Mouse (Mus musculus) megakaryocyte, adult 5-6 weeks (primary cell): ENCODE measurements around the gene Bbc3. TPM values are rescaled to one million over a fixed set of nuclear protein-coding genes. Genes with fewer than 3 reads are reported as not detected.

ENCODE experiments used
- ATAC-seq: 2 replicates; pipeline ENCODE4 v1.8.0; 2016; ENCODE audit warnings: mild to moderate bottlenecking, inconsistent platforms; ENCODE audit not compliant: poor library complexity, severe bottlenecking
- total RNA-seq, 2 experiments: library from RNA; stranded (forward) in 1 of 2; stranded (reverse) in 1 of 2; fragments of 153-499, 151-499 nt in 1 of 2; fragments of 221-1000, 200-1000 nt in 1 of 2; gene quantifications; 2 replicates each; pipeline versions ENCODE4 v1.2.3 to v1.2.4; 2015 to 2017

Bbc3 gene
- total RNA-seq, 2 experiments from 2014 or later = 1.1 to 3.3 TPM

GRCm38 (mm10) chr7:16313481-16314220 is 5.5 kb downstream of the Bbc3 start:
- ATAC-seq = peak; percentile 36

GRCm38 (mm10) chr7:16314221-16314775 is 6.1 kb downstream of the Bbc3 start:
- ATAC-seq = no peak

DNA sequence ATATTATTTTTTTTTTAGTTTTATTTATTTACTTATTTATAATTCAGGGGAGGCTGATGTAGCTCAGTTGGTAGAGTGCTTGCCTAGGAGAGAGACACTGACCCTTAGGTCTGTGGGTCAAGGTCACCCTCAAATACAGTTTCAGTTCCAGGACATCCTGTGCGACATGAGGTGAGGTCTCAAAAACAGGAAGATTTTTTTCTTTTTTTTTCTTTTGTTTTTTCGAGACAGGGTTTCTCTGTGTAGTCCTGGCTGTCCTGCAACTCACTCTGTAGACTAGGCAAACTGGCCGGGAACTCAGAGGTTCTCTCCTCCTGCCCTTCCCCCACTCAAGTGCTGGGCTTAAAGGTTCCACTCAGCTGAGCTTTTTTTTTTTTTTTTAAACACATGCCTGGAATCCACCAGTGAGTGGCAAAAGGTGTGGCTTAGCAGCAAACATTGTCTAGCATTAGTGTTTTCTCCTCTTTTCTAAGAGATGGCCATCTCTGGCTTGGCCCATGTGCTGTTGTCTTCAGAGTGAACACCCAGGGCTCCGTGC is 7.1 kb downstream of the Bbc3 start:
- ATAC-seq = no peak

DNA sequence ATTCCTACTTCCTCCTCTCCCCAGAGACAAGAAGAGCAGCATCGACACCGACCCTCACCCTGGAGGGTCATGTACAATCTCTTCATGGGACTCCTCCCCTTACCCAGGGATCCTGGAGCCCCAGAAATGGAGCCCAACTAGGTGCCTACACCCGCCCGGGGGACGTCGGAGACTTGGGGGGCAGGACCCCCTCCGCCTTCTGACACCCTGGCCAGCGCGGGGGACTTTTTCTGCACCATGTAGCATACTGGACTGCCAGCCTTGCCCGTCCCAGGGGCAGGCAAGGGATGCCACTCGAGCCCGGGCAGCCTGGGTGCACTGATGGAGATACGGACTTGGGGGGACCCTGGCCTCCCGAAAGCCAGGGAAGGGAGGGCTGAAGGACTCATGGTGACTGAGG is 8.9 kb downstream of the Bbc3 start:
- ATAC-seq = no peak

GRCm38 (mm10) chr7:16319216-16319615 is 11.0 kb downstream of the Bbc3 start:
- ATAC-seq = no peak

DNA sequence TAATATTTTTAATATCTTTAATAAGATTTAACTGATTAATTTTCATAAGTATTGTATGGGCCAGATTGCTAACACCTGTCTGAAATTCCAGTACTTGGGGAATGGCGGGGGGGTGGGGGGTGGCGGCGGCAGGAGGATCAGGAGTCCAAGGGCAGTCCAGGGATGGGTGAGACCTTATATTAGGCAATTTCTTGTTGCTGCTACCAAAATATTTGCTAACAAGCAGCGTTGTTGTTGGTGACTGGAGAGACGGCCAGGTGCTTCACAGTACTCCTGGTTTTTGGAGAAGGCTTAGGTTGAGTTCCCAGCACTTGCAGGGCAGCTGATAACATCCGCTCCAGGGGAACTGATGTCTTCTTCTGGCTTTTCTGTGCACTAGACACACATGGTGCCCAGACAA is 12.3 kb downstream of the Bbc3 start:
- ATAC-seq = no peak

DNA sequence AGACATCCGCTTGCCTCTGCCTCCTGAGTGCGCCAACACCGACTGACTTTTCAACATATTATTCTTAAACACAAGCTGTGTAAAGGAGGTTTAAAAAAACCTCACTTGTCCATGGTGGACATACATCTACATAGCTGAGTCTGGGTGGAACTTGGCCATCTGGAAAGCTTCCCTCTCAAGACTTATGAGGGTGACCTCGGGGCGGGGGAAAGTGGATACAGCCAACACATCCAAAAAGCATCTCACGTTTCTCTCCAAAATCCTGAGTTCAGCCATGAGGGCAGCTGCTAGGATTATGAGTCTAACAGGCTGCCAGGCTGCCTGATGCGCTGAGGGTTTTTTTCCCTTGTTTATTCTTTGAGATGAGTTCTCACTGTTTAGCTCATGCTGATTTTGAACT is 16.5 kb downstream of the Bbc3 start:
- no peak for ATAC-seq

GRCm38 (mm10) chr7:16325920-16326606 is 17.9 kb downstream of the Bbc3 start:
- peak; percentile 99 for ATAC-seq

DNA sequence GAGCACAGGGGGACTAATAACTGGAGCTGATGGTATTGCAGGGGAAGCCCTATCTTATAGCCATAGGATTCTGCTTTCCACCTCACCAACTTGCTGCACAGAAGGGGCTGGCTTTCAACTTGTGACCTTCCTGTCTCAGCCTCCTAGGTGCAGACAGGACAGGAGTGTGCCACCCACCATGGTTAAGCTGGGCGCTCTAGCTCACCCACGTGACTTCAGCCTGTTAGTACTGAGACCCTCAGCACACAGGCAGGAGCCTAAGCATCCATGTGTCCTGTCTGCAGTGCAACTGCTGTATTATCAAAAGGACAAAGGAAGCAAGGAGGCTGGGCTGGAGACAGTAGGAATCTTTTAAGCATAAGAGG is 18.4 kb downstream of the Bbc3 start:
- ATAC-seq = no peak

- no peak for ATAC-seq
Measured at GRCm38 (mm10) chr7:16329146-16329545, 21.0 kb downstream of the Bbc3 start.

GRCm38 (mm10) chr7:16337733-16338132 is 29.5 kb downstream of the Bbc3 start:
- ATAC-seq = no peak

GRCm38 (mm10) chr7:16344598-16344997 is 36.4 kb downstream of the Bbc3 start:
- no peak for ATAC-seq

GRCm38 (mm10) chr7:16345297-16345696 is 37.1 kb downstream of the Bbc3 start:
- ATAC-seq = peak; percentile 33; the same call in 1 of the 2 replicates

DNA sequence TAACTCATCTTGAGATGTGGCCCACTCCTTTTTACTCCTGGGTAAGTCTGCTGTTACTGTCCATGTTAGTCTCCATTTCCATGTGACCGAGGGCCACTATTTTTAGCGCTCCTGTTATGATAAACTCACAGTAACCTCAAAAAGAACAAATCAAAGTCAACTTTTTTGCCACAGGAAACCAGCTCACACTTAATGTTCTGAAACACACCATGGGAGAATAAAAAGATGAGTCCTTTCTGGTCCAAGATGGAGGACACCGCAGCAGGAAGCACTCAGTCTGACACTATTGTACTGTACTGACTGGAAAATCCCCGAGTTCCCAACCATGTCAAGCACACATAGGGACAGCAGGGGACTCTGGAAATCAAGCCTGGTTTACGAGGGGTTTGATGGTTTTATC is 41.8 kb downstream of the Bbc3 start:
- ATAC-seq = no peak

GRCm38 (mm10) chr7:16355854-16356594 is 47.8 kb downstream of the Bbc3 start:
- ATAC-seq = no peak

DNA sequence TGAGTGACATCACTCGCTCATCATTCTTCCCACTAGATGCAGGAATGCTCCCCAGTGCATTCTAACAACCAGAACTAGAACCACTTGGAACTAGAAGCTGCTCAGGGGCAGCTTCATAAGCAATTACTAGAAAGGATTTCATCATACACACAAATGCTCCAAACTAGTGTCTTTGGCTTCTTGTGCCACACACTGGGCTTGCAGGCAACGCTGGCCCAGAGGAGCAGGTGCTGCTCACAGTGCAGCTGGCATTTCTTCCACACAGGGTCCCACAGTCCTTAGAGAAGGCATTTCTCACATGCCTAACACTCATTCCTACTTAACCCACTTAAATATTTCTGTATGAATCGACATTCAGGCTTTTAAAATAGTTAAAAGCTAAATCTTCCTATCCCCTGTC is 49.4 kb downstream of the Bbc3 start:
- no peak for ATAC-seq

DNA sequence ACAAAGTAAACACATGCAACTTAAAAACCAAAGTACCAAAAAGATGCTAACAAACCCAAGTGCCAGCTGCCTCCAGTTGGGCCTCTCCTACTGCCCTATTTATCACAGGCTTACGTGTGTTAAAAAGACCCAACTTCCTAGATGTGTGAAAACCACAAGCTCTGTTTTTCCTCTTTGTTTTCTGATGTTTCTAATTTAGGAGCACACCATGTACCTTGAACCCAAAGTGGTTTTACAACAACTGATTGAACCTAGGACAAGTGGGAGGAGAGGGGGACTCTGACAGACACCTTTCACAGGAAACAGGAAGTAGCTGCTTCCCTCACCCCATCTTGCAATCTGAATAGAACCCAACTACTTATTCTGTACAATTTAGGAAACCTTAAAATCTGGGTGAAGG is 56.1 kb downstream of the Bbc3 start:
- ATAC-seq = peak; percentile 69

DNA sequence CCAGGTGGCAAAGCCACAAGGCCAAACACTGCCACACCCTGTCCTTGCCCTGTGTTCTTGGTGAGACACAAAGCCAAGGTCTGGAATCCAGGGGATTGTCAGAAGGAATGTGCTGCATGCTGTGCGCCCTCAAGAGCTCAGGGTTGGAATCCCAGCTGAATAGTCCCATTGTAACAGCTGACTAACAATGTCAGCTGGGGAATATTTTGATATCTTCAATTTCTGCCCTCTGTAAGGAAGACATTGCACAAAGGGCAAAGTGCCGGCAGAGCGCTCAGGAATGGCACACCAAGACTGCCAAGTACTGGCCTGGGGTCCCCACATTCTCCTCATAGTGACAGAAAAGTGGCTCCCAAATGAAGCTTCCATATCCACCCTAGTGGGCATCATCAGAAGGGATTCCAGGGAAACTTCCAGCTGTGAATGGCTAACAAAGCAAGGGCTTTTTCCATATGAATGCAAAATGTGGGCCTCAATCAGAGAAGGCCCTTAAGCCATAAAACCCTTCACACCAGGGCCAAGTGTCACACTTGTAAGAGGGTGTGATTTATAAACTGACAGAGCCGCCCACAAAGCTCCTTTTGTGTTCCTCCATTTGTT is 56.8 kb downstream of the Bbc3 start:
- ATAC-seq = no peak; the same call in 1 of the 2 replicates

- no peak for ATAC-seq
Measured at GRCm38 (mm10) chr7:16366133-16366646, 58.0 kb downstream of the Bbc3 start.

GRCm38 (mm10) chr7:16366669-16367068 is 58.5 kb downstream of the Bbc3 start:
- no peak for ATAC-seq
